Mouse (Mus musculus) testis, adult 2 months (tissue): ENCODE data around the gene Cnih3. TPM values are rescaled to one million over a fixed set of nuclear protein-coding genes. Genes with fewer than 3 reads are reported as not detected.
A peak's percentile ranks its signal among the peaks of the same experiment; 100 is the strongest.

ENCODE experiments used
- H3K27ac ChIP-seq: fragments of 200-500 bp; 2 replicates; pipeline ENCODE4 v1.5.1; 2012; ENCODE audit warnings: low read depth, low read length; ENCODE audit not compliant: control insufficient read depth, insufficient read depth
- H3K27me3 ChIP-seq: fragments of 200-500 bp; 2 replicates; pipeline ENCODE4 v1.6.1; 2012; ENCODE audit warnings: mild to moderate bottlenecking, low read length, moderate library complexity; ENCODE audit not compliant: control insufficient read depth, insufficient read depth
- H3K36me3 ChIP-seq: fragments of 200-500 bp; 2 replicates; pipeline ENCODE4 v1.6.1; 2012; ENCODE audit warnings: mild to moderate bottlenecking, low read length; ENCODE audit not compliant: control insufficient read depth, insufficient read depth
- H3K4me1 ChIP-seq: fragments of 200-500 bp; 2 replicates; pipeline ENCODE4 v1.6.1; 2012; ENCODE audit warnings: low read length; ENCODE audit not compliant: control insufficient read depth, insufficient read depth
- H3K4me3 ChIP-seq: fragments of 200-500 bp; 2 replicates; pipeline ENCODE4 v1.5.1; 2012; ENCODE audit warnings: low read depth, mild to moderate bottlenecking, low read length, moderate library complexity, mixed read lengths; ENCODE audit not compliant: control insufficient read depth
- CTCF ChIP-seq: fragments of 200-500 bp; IDR thresholded peaks from 2 replicates; pipeline ENCODE4 v1.5.1; 2012; ENCODE audit warnings: low read depth, mild to moderate bottlenecking, inconsistent platforms, low read length, moderate library complexity; ENCODE audit not compliant: control insufficient read depth, insufficient read depth, insufficient replicate concordance
- POLR2A ChIP-seq: fragments of 200-500 bp; IDR thresholded peaks from 2 replicates; pipeline ENCODE4 v1.6.1; 2012; ENCODE audit warnings: low read depth, mild to moderate bottlenecking, inconsistent platforms, low read length, moderate library complexity; ENCODE audit not compliant: control insufficient read depth
- polyA plus RNA-seq: library from polyadenylated mRNA; depleted of rRNA; stranded (reverse); fragments of >200 nt; gene quantifications from 2 replicates; pipeline ENCODE4 v1.2.3, GENCODE M21; 2012

Gene Cnih3
- polyA plus RNA-seq, 1 experiment: 0.27 TPM

DNA sequence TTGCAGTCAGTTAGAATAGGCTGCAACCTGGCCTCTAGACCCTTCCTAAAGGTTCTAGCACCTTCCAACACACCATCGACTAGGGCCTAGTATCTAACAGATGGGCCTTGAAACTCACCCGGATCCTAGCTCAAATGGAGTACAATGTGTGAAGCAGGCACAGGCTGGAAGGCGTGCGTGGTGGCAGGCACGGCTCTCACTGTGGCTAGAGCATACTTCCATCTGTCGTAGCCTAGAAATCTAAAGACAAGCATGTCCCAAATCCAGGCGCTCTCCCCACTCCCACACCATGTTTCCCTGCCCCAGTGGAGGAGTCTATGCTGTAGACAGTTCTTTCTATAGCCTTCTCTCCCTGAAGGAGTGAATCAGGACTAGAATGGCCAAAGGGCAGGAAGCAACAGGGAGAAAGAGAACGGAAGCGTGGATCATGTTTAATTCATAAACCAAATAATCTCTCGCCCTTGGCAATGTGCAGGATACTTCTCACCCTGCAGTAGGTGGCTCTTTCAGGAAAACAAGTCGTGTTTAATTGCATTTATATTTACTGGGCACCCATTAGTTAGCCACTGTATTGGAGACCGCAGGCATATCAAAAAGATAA is 29.1 kb downstream of the Cnih3 start:
- TF ChIP-seq POLR2A: no peak
- TF ChIP-seq CTCF: no peak
- no peaks in the 10 kb centered on the region for H3K36me3 ChIP-seq
- H3K27me3 ChIP-seq: no peaks in the 10 kb centered on the region
- H3K4me3 ChIP-seq: no peak overlapping the region
- H3K27ac ChIP-seq: no peak overlapping the region
- no peaks in the 10 kb centered on the region for H3K4me1 ChIP-seq

DNA sequence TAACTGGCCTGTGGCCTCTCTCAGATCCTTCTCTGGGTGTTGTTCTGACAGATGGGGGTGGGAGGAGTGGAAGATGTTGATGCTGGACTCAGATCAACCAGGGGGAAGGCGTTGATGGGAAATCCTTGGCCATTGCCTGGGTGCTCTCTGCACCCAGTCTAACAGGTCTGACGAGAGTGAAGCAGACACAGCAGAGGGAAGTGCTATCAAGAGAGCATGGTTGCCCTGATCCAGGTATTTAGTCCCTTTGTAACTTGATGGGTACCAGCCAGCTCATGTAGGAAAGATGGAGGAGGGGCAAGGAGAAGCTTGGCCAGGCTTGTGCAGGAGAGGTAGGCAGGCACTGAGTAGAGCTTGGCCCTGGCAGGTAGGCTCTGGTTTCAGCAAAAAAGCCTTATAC is 36.8 kb downstream of the Cnih3 start:
- Histone ChIP-seq H3K4me3 (no peak overlapping the region), H3K27ac (no peak overlapping the region)

DNA sequence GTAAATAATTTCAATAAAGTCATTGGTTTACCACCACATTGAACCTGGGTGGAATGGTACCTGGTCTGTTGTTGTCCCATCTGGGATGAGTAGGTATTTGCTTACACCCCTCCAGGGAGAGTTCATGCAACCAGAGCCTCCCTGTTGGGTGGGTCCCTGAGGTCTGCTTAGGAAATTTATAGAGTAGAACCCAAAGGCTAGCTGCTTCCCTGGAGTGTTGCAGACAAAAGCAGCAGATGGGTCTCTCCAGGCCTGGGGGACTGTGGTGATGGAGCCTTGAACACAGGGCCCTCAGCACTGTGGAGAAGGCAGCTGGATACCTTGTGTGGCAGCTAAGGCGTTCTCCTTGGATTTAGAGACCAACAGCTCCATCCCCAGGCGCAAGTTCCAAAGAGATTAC is 40.1 kb downstream of the Cnih3 start:
- TF ChIP-seq CTCF: no peak
- TF ChIP-seq POLR2A: no peak
- Histone ChIP-seq H3K36me3 (no peaks in the 10 kb centered on the region), H3K4me1 (no peaks in the 10 kb centered on the region), H3K27me3 (no peaks in the 10 kb centered on the region), H3K27ac (no peak overlapping the region), H3K4me3 (no peak overlapping the region)

More for the DNA sequence above, 36.8 kb downstream of the Cnih3 start:
- Histone ChIP-seq H3K4me1 (no peaks in the 10 kb centered on the region), H3K27me3 (no peaks in the 10 kb centered on the region), H3K36me3 (no peaks in the 10 kb centered on the region)
- no peak for TF ChIP-seq POLR2A
- TF ChIP-seq CTCF: no peak

DNA sequence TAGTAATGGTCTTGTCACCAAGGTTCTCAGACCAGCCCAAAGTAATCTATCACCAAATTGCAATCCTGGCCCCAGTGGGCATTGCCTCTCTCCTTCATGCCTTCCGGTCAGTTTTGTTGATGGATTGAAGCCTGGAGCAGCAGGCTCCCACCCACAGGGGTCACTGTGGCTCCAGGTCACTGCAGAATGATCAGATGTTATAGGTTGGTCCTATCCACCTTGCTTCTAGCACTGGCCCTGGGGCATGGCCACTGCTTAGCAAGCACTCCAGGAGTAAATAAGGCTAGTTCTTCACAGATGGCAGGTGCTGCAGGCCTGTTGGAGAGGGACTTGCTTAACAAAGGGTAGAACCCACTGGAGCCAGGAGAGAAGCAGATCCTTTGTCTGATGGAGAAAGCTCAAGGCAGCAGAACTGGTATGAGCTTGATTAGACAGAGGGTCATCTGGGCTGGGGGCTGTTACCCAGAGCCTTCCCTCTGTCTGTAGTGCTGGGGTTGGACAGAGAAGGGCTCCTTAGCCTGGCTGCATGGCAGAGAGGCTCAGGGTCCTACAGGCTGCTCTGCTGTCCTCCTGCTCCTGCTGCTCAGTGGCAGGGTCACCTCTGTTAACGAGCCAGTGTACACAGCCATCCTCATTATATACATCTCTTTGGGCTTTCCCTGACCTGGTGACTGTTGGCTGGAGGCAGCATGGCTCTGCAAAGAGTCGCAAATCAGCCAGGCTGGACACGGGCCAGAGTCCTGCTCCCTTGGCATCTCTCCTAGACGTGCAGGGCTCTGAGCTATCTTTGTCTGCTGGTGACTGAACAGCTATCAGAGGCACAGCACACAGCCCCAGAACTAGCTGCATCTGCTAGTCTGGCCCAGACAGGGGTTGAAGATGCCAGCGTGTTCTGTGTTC is 41.1 kb downstream of the Cnih3 start:
- no peaks in the 10 kb centered on the region for H3K36me3 ChIP-seq
- no peak overlapping the region for H3K4me3 ChIP-seq
- no peaks in the 10 kb centered on the region for H3K4me1 ChIP-seq
- no peak overlapping the region for H3K27ac ChIP-seq
- TF ChIP-seq CTCF (peak; percentile 49; the same call in 1 of the 2 replicates), POLR2A (no peak)
- H3K27me3 ChIP-seq: no peaks in the 10 kb centered on the region

DNA sequence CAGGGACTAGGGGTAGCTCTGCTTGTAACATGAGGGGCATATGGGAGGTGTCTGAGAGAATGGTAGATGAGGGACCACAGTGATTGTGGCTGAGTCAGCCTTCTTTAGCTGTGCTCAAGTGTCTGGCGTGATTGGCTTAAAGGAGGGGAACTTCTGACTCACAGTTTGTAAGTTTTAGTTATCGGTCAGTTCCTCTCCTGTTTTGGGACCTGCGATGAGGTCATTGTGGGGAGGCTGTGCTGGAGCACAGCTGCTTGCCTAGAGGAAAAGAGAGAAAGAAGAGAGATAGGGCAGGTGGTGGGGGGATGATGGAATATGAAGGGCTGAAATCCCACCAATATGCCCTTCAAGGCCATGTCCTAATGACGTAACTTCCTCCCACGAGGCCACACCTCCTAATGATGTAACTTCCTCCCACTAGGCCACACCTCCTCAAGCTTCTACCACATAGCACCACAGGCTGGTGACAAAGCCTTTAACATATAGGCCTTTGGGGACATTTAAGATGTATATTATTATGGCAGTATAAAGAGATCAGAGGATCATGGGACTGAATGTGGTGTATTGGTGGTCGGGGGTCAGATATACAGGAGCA is 42.9 kb downstream of the Cnih3 start:
- TF ChIP-seq CTCF (no peak), POLR2A (no peak)
- Histone ChIP-seq H3K36me3 (no peaks in the 10 kb centered on the region), H3K4me3 (peak overlapping the region; percentile 17; the same call in 1 of the 2 replicates), H3K4me1 (no peaks in the 10 kb centered on the region), H3K27ac (no peak overlapping the region), H3K27me3 (no peaks in the 10 kb centered on the region)

DNA sequence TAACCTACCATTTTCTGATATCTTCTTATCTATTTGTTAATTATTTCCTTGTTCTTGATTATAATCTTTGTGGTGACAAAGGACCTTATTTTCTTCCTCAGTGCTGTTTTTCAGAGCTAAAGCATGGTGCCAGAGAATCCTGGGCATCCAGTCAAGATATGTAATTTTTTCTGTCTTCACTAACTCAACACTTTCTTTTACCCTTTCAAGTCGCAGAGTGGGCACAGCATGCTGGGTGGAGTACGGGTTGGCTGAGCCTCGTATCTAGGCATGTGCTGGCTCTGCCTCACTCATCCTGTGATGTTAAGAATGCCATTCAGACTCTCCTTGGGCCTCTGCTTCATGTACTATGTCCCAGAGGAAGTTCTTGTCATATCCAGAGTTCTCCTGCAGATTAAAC is 46.8 kb downstream of the Cnih3 start:
- no peaks in the 10 kb centered on the region for H3K27me3 ChIP-seq
- no peak for TF ChIP-seq CTCF
- no peak for TF ChIP-seq POLR2A

DNA sequence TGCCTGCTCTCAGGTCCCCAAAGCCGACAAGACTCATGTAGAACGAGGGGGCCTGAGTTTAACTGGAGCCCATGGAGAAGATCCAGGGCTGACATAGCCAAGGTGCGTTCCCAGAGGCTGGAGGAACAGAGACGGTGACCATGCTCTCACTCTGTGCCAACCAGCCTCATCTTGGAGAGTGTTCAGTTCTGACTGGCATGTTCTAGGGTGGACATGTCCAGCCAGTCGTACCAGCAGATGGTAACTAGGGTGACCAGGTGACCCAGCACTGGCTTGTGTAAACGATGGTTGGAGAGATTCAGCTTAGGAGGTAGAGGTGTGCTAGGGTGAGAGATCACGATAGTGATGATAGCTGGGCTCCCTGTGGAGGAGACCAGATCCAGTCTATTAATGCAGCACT is 50.6 kb downstream of the Cnih3 start:
- Histone ChIP-seq H3K4me3 (no peak overlapping the region), H3K36me3 (no peaks in the 10 kb centered on the region), H3K27me3 (no peaks in the 10 kb centered on the region), H3K27ac (no peak overlapping the region), H3K4me1 (no peaks in the 10 kb centered on the region)
- TF ChIP-seq POLR2A (no peak), CTCF (no peak)

More for the DNA sequence above, 46.8 kb downstream of the Cnih3 start:
- Histone ChIP-seq H3K27ac (no peak overlapping the region), H3K36me3 (no peaks in the 10 kb centered on the region), H3K4me1 (no peaks in the 10 kb centered on the region), H3K4me3 (no peak overlapping the region)
